Mouse (Mus musculus): ENCODE measurements around the gene Gm10663.

DNA sequence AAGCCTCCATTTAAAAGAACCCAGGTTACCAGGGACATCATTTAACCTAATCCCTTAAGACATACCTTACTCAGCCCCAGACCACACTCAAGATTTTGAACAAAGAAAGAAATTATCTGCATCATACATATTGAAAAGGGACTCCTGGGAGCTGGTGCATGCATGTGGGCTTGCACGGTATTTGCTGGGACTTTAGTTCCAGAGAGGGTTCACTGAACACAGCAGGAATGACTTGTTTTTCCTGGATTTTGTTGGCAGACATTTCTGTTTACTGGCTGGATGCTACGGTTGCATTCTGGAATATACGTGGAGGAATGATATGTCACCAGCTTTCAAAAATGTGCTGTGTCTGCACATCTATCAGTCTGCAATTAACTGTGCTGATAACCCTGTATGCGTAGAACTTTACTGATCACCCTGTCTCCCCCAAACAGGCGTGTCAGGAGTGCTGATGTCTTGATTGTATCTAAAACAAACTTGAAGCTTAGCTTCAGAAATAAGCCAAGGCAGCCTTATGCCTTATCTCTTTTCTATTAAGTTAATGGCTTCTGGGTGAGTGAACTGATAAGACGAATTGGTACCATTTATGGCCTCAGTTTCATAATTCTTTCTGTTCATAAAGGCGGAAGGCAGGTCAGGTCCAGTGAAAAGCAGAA, 23.1 kb downstream of the Gm10663 start:
- TF ChIP-seq POLR2A (IDR thresholded peaks at IDR 0.05; ENCODE audit: low read depth, low read length) (no peak), CTCF (IDR thresholded peaks at IDR 0.05; ENCODE audit: borderline replicate concordance, insufficient read depth, low read length) (no peak)
